Mouse (Mus musculus): ENCODE measurements around the gene Klf7.

Klf7 gene

DNA sequence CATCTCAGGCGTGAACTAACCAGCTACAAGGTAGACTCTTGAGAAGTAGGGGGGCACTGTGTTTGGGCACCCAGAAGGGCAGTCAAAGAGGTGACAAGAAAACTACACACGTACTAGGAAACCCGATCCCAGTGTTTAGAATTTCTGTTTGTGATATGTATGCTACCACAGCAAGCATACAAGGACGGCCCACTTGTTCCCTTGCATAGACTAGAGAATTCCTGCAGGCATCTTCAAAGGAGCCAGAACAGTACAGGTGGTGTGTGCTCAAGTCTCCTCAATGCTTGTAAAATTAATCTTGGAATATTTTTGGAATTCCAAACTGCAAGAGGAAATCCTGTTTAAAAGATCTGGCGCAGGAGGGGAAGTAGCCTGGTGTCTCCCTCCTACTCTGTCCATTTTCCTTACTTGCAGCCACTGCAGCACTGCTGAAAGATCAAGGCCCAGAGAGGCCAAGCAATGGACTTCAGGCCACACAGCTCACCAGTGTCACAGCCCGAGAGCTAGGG is 102.9 kb downstream of the Klf7 start:
- no peak for DNase-seq

DNA sequence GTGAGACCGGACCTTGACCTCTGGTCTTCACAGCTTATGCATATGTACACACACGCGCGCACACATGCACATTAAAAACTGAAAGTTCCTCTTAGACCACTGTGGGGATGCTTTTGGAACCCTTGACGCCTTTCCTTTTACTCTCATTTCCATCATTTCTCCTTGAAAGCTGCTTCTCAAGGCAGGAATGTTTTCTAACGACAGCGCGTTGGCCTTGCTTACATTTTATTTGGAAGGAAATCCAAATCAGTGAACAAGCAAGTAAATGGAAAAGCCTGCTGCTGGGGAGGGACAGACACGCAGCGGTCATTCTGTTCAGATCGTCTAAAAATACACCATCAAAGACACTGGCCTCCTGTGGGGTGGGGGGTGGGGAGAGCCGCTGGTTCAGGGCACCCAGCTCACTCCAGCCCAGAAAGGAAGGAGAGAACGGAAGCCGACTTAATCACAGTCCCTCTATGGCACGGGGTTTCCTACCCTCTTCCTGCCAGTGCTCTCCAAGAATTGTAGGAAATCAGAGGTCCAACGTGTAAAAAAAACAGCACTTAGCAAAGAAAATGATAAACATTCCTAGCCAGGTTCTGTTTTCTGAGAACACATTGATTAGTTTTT is 103.5 kb downstream of the Klf7 start:
- peak; percentile 65 for DNase-seq

DNA sequence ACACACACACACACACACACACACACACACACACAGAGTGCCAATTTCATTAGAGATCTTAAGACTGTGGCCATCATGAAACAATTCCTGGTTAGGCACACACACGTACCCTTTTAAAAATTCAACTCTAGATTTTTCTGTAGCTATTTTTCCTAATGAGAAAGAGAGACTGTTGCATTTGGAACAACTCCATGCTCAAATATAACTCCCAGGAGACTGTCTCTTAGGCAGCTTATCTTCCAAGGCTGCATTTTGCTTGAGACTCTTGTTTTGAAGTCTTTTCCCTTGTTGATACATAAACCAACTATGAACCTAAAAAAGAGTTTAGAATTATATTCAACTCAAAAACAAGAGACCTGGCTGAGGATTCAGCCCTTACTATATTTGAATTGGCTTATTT is 108.0 kb downstream of the Klf7 start:
- no peak for DNase-seq

DNA sequence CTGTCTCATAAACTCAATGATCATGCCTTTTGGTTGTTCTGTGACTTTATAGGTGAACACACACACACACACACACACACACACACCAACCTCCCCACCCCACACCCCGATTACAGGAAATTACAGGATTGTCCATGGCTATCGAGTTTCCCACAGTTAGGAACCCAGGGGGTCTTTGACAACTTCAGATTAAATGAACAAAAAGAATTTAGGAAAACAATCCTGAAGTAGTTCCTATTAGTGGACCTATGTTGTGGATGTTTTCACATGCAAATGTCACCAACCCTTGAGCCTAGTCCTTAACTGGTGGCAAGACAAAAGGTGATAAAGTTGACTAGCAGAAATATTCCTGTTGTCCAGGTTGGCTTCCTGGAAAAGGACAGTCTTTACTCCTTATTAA is 113.1 kb downstream of the Klf7 start:
- no peak for DNase-seq

DNA sequence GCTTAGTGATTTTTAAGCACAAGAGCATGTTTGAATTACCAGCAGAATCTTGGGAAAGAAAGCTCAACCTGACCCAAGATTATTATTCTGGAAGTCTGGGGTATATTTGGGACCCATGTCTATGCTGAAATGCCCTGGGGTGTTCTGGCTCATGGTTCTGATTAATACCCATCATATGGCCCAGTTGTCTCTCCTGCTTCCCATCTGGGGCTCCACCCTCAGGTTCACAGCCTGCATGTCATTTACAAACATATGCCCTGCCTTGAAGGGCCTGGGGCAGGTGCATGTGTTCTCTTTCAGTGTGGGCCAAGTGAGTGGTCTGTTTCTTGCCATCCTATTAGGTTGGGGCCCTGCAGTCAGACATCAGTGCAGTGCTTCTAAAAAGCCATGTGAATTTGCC is 114.1 kb downstream of the Klf7 start:
- no peak for DNase-seq

DNA sequence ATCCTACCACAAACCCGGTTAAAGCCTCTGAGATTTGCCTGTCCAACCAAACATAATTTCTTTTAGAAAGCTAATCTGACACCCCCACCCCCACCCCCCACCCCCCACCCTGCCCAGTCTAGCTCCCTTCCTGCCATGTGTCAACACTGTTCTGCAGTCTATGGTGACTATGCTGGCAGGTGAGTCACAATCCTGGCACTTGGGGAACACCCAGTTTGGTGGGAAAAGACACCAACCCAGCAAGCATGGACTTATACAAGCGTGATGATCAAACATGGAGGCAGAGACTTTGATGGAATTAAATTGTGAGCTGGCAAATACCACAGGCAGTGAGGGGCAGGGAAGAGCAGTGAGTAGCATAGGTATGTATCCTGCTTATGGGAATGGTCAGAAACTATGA is 116.9 kb downstream of the Klf7 start:
- DNase-seq, result no peak

DNA sequence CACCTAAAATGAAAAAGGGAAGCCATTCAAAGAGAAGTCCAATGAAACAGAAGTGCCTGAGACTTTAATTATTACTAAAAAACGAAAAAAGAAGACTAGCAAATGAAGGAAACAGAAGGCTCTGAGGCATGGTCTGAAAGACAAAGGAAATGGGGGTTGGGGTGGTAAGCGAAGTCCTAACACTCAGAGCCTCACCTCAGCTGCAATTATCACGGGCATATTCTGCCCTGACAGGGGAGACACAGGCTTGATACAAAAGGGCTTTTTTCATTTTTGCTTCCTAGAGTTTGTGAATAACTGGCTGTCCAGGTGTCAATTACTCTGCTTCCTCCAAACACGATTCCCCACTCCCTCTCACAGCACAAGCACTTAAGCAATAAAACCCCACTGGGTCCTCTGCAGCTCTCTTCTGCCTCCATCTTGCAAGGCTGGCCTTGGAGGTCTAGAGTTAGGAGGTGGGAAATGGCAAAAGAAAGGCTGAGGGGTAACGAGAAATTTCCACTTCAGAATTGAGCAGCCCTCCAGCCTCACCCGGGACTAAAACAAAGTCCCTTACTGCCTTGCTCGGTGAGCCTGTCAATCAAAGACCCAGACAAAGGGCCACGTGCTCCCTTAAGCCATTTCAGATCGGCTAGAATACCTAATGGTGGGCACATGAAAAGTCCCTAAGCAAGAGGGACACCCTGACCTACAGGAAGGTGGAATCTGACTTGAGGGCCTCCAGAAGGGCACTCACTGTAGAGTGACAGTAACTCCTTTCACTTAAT is 118.4 kb downstream of the Klf7 start:
- DNase-seq, result no peak

DNA sequence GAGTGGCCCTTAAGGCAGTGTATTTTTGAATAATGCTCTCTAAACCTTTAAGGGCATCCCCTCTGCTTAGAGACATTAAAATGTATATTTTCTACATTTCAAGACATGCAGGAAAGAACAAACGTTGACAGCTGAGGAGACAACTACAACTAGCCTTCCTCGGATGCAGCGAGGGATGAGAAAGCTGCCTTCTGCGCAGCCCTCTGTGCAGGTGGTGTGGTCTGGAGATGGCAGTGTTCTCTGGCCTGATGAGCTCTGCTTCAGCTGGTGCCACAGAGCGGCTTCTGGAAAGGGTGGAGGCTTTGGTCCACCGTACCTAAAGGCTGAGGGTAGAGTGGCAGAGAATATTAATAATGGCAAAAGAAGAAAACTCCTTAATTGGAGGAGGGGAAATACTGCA is 120.0 kb downstream of the Klf7 start:
- no peak for DNase-seq

DNA sequence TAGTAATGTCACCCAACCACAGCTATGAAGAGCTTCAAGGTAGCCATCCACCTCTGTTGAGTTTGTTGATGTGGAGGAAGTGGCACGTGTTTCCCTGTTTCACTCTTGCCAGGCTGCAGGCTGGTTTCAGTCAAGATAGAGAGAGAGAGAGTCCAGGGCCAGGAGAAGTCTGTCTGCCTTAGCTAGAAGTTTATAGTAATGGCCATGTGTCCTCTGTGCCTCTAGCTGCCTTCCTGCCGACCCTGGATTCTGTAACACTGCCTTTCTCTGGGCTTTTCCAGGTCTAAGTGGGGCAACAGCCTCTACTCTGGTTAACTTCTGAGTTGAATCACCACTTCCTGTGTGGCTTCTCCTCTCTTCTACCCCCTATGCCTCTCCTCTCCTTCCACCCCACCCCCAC is 121.5 kb downstream of the Klf7 start:
- no peak for DNase-seq

DNA sequence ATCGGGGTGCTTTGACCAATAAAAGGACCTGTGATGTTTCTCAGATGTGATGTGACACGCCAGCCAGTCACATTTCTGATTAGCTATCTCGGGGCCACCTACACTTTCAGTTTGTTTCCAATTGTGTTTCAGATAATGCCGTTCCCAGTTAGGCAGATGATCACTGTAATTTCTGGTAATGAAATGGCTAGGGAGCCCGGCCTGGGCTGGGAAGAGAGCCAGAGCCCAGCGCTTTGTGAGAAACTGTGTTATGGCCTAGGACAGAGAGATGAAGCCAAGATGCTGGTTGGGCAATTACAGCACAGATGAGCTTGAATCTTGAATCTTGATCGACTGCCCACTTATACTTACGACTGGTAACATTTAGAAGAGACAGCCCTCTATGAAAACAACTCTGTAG is 122.6 kb downstream of the Klf7 start:
- peak; percentile 29 for DNase-seq

DNA sequence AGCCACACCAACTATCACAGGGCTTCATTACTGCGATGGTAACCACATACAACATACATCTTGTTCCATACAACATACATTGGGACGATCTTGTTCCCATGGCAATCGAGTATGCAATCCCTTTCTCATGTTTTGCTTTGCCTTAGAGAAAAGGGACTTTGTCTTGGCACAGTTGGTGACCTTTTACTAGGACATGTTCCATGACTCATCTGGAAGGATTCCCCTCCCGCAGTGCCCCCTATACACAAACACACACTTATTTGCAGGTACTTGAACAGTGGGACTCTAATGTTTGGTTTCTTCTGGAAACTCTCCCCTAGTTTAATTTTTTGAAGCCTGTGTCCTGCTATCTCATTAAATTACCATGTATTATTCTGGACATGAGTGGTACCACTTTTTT is 123.2 kb downstream of the Klf7 start:
- DNase-seq, result no peak

DNA sequence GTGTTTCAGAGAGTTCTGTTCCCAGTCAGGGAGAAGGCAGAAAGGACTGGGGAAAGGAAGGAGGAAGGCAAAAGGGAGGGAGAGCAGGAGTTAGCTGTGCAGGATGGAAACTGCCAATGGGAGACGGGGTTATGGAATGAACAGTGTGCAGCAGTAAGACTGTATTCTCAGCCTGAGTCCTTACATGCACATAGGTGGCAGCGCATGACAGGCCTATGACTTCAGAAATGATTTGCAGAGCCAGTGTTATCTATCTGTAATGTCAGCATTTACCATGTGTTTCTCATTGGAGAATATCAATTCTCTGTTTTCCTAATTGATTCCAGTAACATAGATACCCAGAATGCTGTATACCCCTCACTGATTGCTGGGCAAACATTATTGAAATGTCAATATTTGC is 123.9 kb downstream of the Klf7 start:
- DNase-seq, result no peak

DNA sequence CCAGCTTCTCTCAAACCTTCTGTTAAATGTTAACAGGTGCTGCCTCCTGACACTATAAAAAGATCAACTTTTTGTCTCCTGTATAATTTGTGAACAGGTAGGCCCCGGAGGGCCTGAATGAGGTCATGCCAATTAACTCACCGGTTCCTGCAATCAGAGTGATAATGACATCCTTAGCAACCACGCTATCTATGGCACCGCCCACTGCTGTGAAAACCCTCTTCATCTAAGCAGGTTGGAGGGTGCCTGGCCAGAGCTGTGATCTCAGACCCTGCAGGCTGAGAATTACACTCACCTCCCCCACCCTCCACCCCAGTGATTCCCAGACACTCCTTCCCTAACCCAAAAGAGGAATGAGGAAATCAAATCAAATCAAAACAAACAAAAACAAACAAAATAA is 126.3 kb downstream of the Klf7 start:
- DNase-seq, result no peak

DNA sequence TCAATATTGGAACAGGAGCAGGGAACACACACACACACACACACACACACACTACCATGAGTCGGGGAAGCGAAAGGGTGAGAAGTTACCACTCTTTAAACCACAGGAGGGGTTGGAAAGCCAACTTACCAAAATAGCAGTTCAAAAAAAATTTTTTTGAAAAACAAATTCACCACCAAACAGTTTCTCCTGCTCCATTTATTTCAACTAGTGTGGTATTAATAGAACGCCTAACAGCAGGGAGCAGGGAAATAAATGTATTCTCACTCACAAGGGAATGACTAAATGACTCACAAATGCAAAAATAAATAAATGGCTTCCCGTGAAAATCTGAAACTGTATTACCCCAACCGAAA is 127.0 kb downstream of the Klf7 start:
- DNase-seq, result no peak

DNA sequence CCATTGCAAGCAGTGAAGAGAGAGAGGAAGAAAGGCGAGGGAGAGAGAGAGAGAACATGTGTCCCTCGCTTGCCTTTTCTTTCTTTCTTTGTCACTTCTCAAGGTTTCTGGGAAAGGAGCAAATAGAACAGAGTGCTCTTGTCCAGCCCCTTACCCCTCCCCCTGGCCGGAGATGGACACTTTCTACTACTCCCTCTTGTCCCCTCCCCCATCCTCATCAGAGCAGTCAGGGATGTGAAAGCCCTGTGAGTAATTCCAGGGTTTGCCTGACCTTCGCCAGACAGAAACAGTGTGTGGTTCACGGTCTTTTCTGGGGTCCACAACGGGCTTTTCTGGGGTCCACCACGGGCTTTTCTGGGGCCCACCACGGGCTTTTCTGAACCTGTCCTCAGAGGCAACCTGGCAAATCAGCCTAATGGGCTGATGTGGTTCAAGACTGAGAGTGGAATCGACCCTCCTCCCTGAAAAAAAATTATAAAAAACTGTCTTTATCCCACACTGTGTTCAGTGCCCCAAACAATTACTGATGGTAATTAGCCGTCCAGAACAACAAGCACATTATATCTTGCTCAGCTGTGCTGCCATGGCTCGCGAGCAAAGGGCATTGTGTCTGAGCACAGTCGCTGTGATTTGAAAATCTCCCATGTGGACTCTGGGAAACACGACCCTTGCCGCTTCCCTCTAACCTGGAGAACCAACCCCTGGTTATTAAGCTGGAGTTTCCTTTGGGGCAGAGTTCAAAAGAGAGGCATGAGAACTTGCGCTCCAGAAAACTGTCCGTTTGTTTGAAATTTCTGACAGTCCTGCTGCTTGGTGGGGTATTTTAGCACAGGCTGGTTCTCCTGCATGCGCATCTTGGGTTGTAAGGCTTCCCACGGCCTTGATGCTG is 127.6 kb downstream of the Klf7 start:
- DNase-seq, result peak; percentile 77

DNA sequence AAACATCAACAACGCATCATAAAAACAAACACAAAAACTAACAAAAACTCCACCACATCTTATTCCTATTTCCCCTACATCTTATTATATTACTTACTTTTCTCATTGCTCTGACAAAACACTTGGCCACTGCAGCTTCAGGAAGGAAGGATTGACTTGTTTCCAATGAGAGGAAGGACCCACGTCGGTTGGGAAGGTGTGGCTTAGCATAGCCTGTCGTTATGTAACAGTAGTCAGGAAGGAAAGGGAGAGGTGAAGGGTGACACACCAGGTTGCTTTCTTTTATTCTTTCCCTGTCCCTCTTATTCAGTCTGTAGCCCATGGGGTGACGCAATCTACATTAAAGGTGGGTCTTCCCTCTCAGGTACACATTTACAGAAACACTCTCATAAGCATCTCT is 129.6 kb downstream of the Klf7 start:
- DNase-seq, result no peak

DNA sequence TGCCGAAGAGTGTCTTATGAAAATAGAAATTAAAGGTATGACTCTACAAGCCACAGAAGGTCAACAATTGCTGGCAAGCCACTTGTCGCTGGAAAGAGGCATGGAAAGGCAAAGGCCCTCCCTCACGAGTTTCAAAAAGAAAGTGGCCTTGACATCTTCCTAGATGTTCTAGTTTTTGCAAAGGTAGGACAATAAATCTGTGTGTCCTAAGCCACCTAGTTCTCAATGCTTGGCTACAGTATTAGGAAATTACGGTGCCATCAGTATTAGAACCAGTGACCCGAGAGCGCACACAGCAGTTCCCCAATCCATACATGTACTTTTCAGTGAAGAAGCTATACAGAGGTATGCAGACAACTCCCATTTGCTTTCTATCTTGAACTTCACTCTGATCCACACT is 131.7 kb downstream of the Klf7 start:
- DNase-seq, result no peak

DNA sequence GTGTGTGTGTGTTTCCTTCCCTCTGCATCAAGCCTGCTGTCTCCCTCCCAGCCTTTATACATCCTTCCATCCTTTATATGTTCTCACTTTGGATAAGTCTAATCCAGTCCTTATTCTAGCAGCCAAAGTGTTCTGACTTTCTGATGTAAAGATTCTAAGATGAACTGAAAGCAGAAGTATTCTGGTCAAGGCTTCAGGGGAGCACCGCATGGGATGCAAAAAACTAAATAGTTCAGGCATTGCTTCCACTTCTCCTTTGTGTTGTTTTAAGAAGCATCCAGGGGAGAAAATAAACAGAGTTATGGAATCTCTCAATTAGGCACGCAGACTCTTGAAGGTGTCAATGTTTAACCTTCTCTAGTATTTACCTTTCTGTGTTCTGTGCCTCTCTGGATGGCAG is 141.3 kb downstream of the Klf7 start:
- DNase-seq, result no peak
